Mouse (Mus musculus) heart, embryonic 12.5 days (tissue): ENCODE results near the gene Macrod1. TPM values are rescaled to one million over a fixed set of nuclear protein-coding genes. Genes with fewer than 3 reads are reported as not detected.
"Not testable (repeated sequence)": the region's sequence is repeated elsewhere in the genome, so short reads cannot be mapped to it uniquely, and the experiment has no call there.

Source experiments
- ATAC-seq: fragments of 200-750 bp; cut with Nextera tagmentation; 2 replicates; pipeline ENCODE4 v1.8.0; 2017; ENCODE audit warnings: moderate TSS enrichment, moderate library complexity; ENCODE audit not compliant: insufficient number of reproducible peaks, low FRiP score
- H3K27ac ChIP-seq: fragments of 300-500 bp; sonication (generic); 2 replicates; pipeline ENCODE4 v1.5.1; 2016; ENCODE audit warnings: mild to moderate bottlenecking, moderate library complexity; ENCODE audit not compliant: poor library complexity, severe bottlenecking
- H3K27me3 ChIP-seq: fragments of 300-500 bp; sonication (generic); replicated peaks from 2 replicates; pipeline ENCODE4 v1.6.1; 2016; ENCODE audit warnings: mild to moderate bottlenecking, moderate library complexity
- H3K36me3 ChIP-seq: fragments of 300-500 bp; sonication (generic); 2 replicates; pipeline ENCODE4 v1.6.1; 2016; ENCODE audit warnings: mild to moderate bottlenecking, moderate library complexity
- H3K4me1 ChIP-seq: fragments of 300-500 bp; sonication (generic); replicated peaks from 2 replicates; pipeline ENCODE4 v1.6.1; 2016; ENCODE audit warnings: mild to moderate bottlenecking
- H3K4me2 ChIP-seq: fragments of 300-500 bp; sonication (generic); 2 replicates; pipeline ENCODE4 v1.6.1; 2016; ENCODE audit warnings: mild to moderate bottlenecking, moderate library complexity
- H3K4me3 ChIP-seq: fragments of 300-500 bp; sonication (generic); 2 replicates; pipeline ENCODE4 v1.5.1; 2016; ENCODE audit warnings: mild to moderate bottlenecking
- H3K9ac ChIP-seq: fragments of 300-500 bp; sonication (generic); 2 replicates; pipeline ENCODE4 v1.6.1; 2016; ENCODE audit warnings: mild to moderate bottlenecking, moderate library complexity
- H3K9me3 ChIP-seq: fragments of 300-500 bp; sonication (generic); replicated peaks from 2 replicates; pipeline ENCODE4 v1.6.1; 2016; ENCODE audit warnings: mild to moderate bottlenecking, moderate library complexity
- WGBS: fragments of 180-500 bp; shearing (Covaris S2); methylation state at CpG from one replicate; pipeline ENCODE4 v1.1.7; 2016; 5-methylcytosine and 5-hydroxymethylcytosine counted together
- polyA plus RNA-seq: library from polyadenylated mRNA; unstranded; fragments of >200 nt; fragmentation: Nextera tagmentation; extraction: Ambion mirVana; gene quantifications from 2 replicates; pipeline ENCODE4 v1.2.1, GENCODE M21; 2016

Macrod1 gene
- polyA plus RNA-seq, 1 experiment from 2014 or later = 29.0 TPM

DNA sequence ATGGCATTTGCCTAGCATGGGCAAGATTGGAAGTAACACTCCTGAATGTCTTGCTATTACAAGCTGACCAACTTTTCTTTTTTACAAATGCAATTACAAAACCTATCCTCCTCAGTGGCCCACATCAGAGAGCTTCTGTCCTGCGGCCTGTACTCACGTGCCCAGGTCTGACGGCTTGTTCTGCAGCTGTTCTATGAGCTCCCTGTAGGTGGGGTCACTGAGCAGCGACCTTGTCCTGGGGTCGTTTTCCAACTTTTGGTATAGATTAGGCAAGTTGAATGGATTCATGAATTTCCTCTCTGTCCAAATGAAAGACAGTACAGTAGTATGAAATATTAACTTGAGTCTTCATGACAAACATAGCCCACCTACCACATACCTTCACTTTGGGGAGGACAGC, 22.6 kb upstream of the Macrod1 start:
- WGBS = 92% methylated on average over 5 of the region's 5 CpGs
- Histone ChIP-seq H3K27ac (no peak overlapping the region), H3K36me3 (peaks cover 63% of the 10 kb centered on the region), H3K4me3 (no peak overlapping the region), H3K9me3 (no peaks in the 10 kb centered on the region), H3K4me1 (peaks cover 23% of the 10 kb centered on the region), H3K4me2 (no peak overlapping the region), H3K9ac (no peak overlapping the region), H3K27me3 (no peaks in the 10 kb centered on the region)
- no peak for ATAC-seq

GRCm38 (mm10) chr19:7039088-7039720, 17.4 kb upstream of the Macrod1 start:
- peaks cover 31% of the 10 kb centered on the region for H3K4me1 ChIP-seq
- peaks cover 13% of the 10 kb centered on the region for H3K36me3 ChIP-seq
- peak overlapping the region; percentile 91 for H3K4me2 ChIP-seq
- no peaks in the 10 kb centered on the region for H3K9me3 ChIP-seq
- peak overlapping the region; percentile 99 for H3K9ac ChIP-seq
- H3K4me3 ChIP-seq = peak overlapping the region; percentile 93
- WGBS = 2% methylated on average over 35 of the region's 35 CpGs
- H3K27me3 ChIP-seq = no peaks in the 10 kb centered on the region
- H3K27ac ChIP-seq = peak overlapping the region; percentile 90
- ATAC-seq = peak; percentile 13

- under 1% methylated on average over 49 of the region's 49 CpGs for whole genome bisulfite sequencing
- peak within 1 kb of the TSS; percentile 90 for H3K27ac ChIP-seq
- H3K36me3 ChIP-seq = peaks cover 6% of the 10 kb centered on the region
- H3K27me3 ChIP-seq = no peaks in the 10 kb centered on the region
- H3K9me3 ChIP-seq = no peaks in the 10 kb centered on the region
- H3K4me2 ChIP-seq = peak within 1 kb of the TSS; percentile 91
- peak; percentile 98 for ATAC-seq
- H3K4me3 ChIP-seq = peak within 1 kb of the TSS; percentile 93
- peaks cover 37% of the 10 kb centered on the region for H3K4me1 ChIP-seq
- H3K9ac ChIP-seq = peak within 1 kb of the TSS; percentile 99
Measured at GRCm38 (mm10) chr19:7039841-7040636, 16.6 kb upstream of the Macrod1 start, which contains the start of gene Stip1. TSS of gene Stip1 (minus strand) at chr19:7039967.

DNA sequence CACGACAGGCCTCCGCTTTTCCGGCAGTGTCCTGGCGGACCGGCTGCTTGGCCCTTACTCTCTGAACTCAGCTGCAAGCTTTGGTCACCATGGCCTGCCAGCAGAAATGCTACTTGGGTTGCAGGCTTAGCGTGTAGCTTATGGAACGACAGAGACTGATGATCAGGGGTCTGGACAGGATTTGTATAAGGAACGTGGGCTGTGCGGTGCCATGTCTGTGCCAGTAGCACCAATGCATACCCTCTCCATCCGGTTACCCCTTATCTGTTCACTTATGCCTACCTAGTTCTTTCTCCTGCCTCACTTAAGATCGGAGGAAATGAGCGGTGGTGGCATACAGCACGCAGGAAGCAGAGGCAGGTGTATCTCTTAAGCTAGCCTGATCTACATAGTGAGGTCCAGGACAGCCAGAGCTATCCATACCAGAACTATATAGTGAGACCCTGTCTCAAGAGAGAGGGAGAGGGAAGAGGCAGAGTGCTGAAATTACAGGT, 15.9 kb upstream of the Macrod1 start:
- Histone ChIP-seq H3K9me3 (no peaks in the 10 kb centered on the region), H3K4me3 (peak overlapping the region; percentile 93), H3K4me2 (peak overlapping the region; percentile 75), H3K27me3 (no peaks in the 10 kb centered on the region), H3K4me1 (peaks cover 37% of the 10 kb centered on the region), H3K9ac (peak overlapping the region; percentile 84), H3K36me3 (no peaks in the 10 kb centered on the region), H3K27ac (peak overlapping the region; percentile 90)
- ATAC-seq = peak; percentile 5; the same call in 1 of the 2 replicates
- 21% methylated on average over 13 of the region's 13 CpGs for WGBS

- no peaks in the 10 kb centered on the region for H3K27me3 ChIP-seq
- H3K27ac ChIP-seq = no peak overlapping the region
- H3K9me3 ChIP-seq = no peaks in the 10 kb centered on the region
- peaks cover 37% of the 10 kb centered on the region for H3K4me1 ChIP-seq
- WGBS = 92% methylated on average over 2 of the region's 2 CpGs
- peak overlapping the region; percentile 75 for H3K4me2 ChIP-seq
- no peaks in the 10 kb centered on the region for H3K36me3 ChIP-seq
- H3K9ac ChIP-seq = peak overlapping the region; percentile 84; the same call in 1 of the 2 replicates
- no peak for ATAC-seq
- no peak overlapping the region for H3K4me3 ChIP-seq
Measured at GRCm38 (mm10) chr19:7041171-7041570, 15.4 kb upstream of the Macrod1 start.

DNA sequence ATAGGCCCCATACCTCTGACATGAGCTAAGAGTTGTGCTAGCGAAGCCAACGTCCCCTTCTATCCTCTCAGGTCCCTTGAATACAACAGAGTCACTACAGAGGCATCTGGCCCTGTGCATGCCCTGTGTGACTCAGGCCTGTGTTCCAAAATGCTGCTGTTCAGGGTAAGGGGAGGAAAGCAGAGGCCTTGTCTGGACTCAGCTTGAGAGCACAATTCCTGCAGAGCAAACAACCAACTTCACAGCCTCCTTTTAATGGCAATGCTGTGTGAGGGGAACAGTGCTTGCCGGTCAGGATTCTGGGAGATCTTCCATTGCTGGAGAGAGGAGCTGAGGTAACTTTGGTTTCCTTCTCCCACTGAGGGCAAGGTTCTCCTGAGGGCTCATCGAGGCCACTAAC, 12.3 kb upstream of the Macrod1 start:
- Histone ChIP-seq H3K4me1 (peaks cover 13% of the 10 kb centered on the region), H3K9me3 (no peaks in the 10 kb centered on the region), H3K4me2 (no peak overlapping the region), H3K27ac (peak overlapping the region; percentile 71), H3K9ac (peak overlapping the region; percentile 0; the same call in 1 of the 2 replicates), H3K4me3 (no peak overlapping the region), H3K36me3 (no peaks in the 10 kb centered on the region), H3K27me3 (no peaks in the 10 kb centered on the region)
- WGBS = 51% methylated on average over 4 of the region's 4 CpGs
- no peak for ATAC-seq

GRCm38 (mm10) chr19:7044706-7045105, 11.9 kb upstream of the Macrod1 start:
- H3K9ac ChIP-seq = peak overlapping the region; percentile 0; the same call in 1 of the 2 replicates
- no peaks in the 10 kb centered on the region for H3K9me3 ChIP-seq
- no peaks in the 10 kb centered on the region for H3K36me3 ChIP-seq
- no peaks in the 10 kb centered on the region for H3K27me3 ChIP-seq
- 27% methylated on average over 4 of the region's 4 CpGs for WGBS
- peak overlapping the region; percentile 71 for H3K27ac ChIP-seq
- no peak overlapping the region for H3K4me2 ChIP-seq
- no peak overlapping the region for H3K4me3 ChIP-seq
- H3K4me1 ChIP-seq = peaks cover 13% of the 10 kb centered on the region
- ATAC-seq = no peak

- H3K4me3 ChIP-seq, H3K9ac ChIP-seq, ATAC-seq, H3K9me3 ChIP-seq, H3K36me3 ChIP-seq, H3K27ac ChIP-seq, H3K27me3 ChIP-seq, H3K4me2 ChIP-seq: not testable (repeated sequence)
- WGBS = 82% methylated on average over 4 of the region's 4 CpGs
- peaks cover 31% of the 10 kb centered on the region for H3K4me1 ChIP-seq
Measured at GRCm38 (mm10) chr19:7053382-7053781, 3.2 kb upstream of the Macrod1 start.

- no peak overlapping the region for H3K4me2 ChIP-seq
- H3K36me3 ChIP-seq = no peaks in the 10 kb centered on the region
- no peak overlapping the region for H3K9ac ChIP-seq
- H3K27me3 ChIP-seq = peaks cover 8% of the 10 kb centered on the region
- 51% methylated on average over 10 of the region's 10 CpGs for WGBS
- peaks cover 9% of the 10 kb centered on the region for H3K9me3 ChIP-seq
- ATAC-seq = no peak
- peaks cover 35% of the 10 kb centered on the region for H3K4me1 ChIP-seq
- no peak overlapping the region for H3K4me3 ChIP-seq
- no peak overlapping the region; the same call in 1 of the 2 replicates for H3K27ac ChIP-seq
Measured at GRCm38 (mm10) chr19:7054772-7055171, 1.8 kb upstream of the Macrod1 start.

- Histone ChIP-seq H3K9me3 (peaks cover 9% of the 10 kb centered on the region), H3K9ac (no peak overlapping the region), H3K27me3 (peaks cover 11% of the 10 kb centered on the region), H3K4me1 (peaks cover 35% of the 10 kb centered on the region), H3K27ac (no peak overlapping the region; the same call in 1 of the 2 replicates), H3K4me2 (no peak overlapping the region), H3K36me3 (no peaks in the 10 kb centered on the region), H3K4me3 (no peak overlapping the region)
- ATAC-seq = no peak
- WGBS = 32% methylated on average over 3 of the region's 3 CpGs
Measured at GRCm38 (mm10) chr19:7055173-7055572, 1.4 kb upstream of the Macrod1 start.

GRCm38 (mm10) chr19:7057126-7057721, 614 bp downstream of the Macrod1 start:
- H3K27me3 ChIP-seq = peaks cover 11% of the 10 kb centered on the region
- H3K4me2 ChIP-seq = peak overlapping the region; percentile 99
- peak overlapping the region; percentile 67 for H3K4me3 ChIP-seq
- H3K27ac ChIP-seq = peak overlapping the region; percentile 82
- 2% methylated on average over 16 of the region's 16 CpGs for WGBS
- H3K9me3 ChIP-seq = no peaks in the 10 kb centered on the region
- no peaks in the 10 kb centered on the region for H3K36me3 ChIP-seq
- peaks cover 35% of the 10 kb centered on the region for H3K4me1 ChIP-seq
- peak overlapping the region; percentile 76 for H3K9ac ChIP-seq
- ATAC-seq = peak; percentile 33
